Mouse (Mus musculus) kidney, adult 2 months (tissue): Measurements from ENCODE around the gene Capn1.

ENCODE experiments used
- CTCF ChIP-seq: fragments of 200-500 bp; conservative IDR thresholded peaks from 2 replicates; pipeline ENCODE4 v1.5.1; 2011; ENCODE audit warnings: low read depth, mild to moderate bottlenecking, control low read depth, low read length, moderate library complexity, mixed read lengths; ENCODE audit not compliant: insufficient read depth, insufficient read length
- POLR2A ChIP-seq: fragments of 200-500 bp; IDR thresholded peaks from one replicate; pipeline ENCODE4 v1.6.1; 2011; ENCODE audit warnings: low read depth, low read length, control low read depth

DNA sequence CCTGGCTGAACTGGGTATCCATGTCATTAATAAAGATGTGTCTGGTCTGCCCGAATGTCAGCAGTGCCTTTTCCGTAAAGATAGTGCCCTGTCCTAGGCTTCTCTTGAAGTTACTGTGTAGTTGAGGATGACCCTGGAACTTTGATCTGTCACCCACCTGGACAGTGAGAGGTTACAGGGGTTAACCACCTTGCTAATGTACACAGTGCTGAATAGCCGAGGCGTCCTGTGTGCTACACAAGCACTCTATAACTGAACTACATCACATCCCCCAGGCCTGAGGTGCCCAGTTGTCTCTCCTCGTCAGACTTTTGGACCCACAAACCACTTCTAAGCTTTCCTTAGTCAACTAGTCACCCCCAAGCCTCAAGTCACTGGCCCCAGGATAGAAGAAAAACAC is 46.7 kb upstream of the Capn1 start:
- TF ChIP-seq CTCF (no peak), POLR2A (no peak)
